Mouse (Mus musculus) central nervous system, embryonic 18 days (tissue): ENCODE measurements around the gene Olfr299. TPM values are rescaled to one million over a fixed set of nuclear protein-coding genes. Genes with fewer than 3 reads are reported as not detected.

Experiments used
- polyA plus RNA-seq: library from polyadenylated mRNA; depleted of rRNA; stranded (reverse); fragments of >200 nt; gene quantifications from 2 replicates; pipeline ENCODE4 v1.2.3, GENCODE M21; 2012; rRNA removed

The Olfr299 gene
- not detected in 2 replicates for polyA plus RNA-seq

DNA sequence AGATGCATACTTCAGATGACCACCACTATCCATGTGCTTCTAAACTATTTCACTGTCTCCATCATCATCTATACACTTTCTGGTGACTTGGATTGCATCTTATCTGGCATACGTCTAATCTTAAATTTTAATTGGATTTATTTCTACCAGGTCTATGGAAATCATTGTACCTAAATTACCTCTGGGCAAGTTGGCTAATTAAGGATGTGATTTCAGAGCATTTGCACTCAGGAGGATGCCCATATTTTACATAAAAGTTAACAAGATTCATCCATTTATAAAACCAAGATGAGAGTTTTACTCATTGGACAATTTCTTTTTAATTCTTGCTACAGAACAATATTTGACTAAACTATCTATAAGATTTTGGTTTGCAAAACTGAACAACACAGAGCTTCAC, at the start of gene Olfr299:
Gene Olfr299, plus strand, starts transcription at position 301 of the 400 bp plus-strand sequence.

DNA sequence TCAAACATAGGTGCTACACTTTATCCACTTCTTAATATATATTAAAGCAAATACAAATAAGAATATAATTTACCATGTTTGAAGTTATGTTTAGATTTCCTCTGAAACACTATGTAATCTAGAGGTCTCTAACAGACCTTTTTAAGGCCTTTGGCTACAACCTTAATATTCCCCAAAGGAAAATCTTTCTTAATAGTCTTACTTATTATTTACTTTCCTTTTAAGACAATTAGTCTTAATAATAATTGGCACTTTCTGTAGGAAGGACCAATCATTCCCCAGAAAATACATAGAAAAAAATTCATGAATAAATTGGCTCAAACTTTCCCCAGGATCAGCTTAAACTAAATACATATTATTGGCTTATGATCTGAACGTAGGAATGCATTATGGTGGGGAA, 32.7 kb downstream of the Olfr299 start, which contains the start of gene Olfr298:
Gene Olfr298, minus strand, starts transcription at position 101 of the 400 bp plus-strand sequence.

Other genes starting within 250 kb of the Olfr299 start
- gene Vmn2r76, start 213.6 kb upstream of the Olfr299 start, polyA plus RNA-seq, result not detected in 2 replicates
- gene Olfr310, start 182.7 kb upstream of the Olfr299 start, polyA plus RNA-seq, result not detected in 2 replicates
- gene Olfr309, start 146.2 kb upstream of the Olfr299 start, polyA plus RNA-seq, result not detected in 2 replicates
- not detected in 2 replicates for gene Olfr308, start 134.3 kb upstream of the Olfr299 start, polyA plus RNA-seq
- gene Olfr307, start 122.3 kb upstream of the Olfr299 start, polyA plus RNA-seq, result not detected in 2 replicates
- gene Olfr305, start 93.0 kb upstream of the Olfr299 start, polyA plus RNA-seq, result not detected in 2 replicates
- not detected in 2 replicates for gene Olfr304, start 73.3 kb upstream of the Olfr299 start, polyA plus RNA-seq
- not detected in 2 replicates for gene Olfr303, start 62.1 kb upstream of the Olfr299 start, polyA plus RNA-seq
- gene Olfr301, start 56.1 kb upstream of the Olfr299 start, polyA plus RNA-seq, result not detected in 2 replicates
- gene Olfr298, start 32.6 kb downstream of the Olfr299 start, polyA plus RNA-seq, result not detected in 2 replicates
- gene Olfr297, start 60.0 kb downstream of the Olfr299 start, polyA plus RNA-seq, result not detected in 2 replicates
- not detected in 2 replicates for gene Olfr295, start 123.9 kb downstream of the Olfr299 start, polyA plus RNA-seq
- gene Olfr294, start 156.7 kb downstream of the Olfr299 start, polyA plus RNA-seq, result not detected in 2 replicates
- not detected in 2 replicates for gene Olfr293, start 189.1 kb downstream of the Olfr299 start, polyA plus RNA-seq
- not detected in 2 replicates for gene Olfr292, start 228.4 kb downstream of the Olfr299 start, polyA plus RNA-seq